Mouse (Mus musculus) brain, embryonic 14.5 days (tissue): ENCODE results near the gene Akap7.

ENCODE experiments used
- CTCF ChIP-seq: fragments of 200-500 bp; IDR thresholded peaks from 2 replicates; pipeline ENCODE4 v1.5.1; 2012; ENCODE audit warnings: inconsistent platforms, mild to moderate bottlenecking, moderate library complexity, borderline replicate concordance; ENCODE audit not compliant: insufficient read depth, insufficient read length; ENCODE audit errors: extremely low read depth
- POLR2A ChIP-seq: fragments of 200-500 bp; IDR thresholded peaks from 2 replicates; pipeline ENCODE4 v1.6.1; 2012; ENCODE audit warnings: mild to moderate bottlenecking, inconsistent platforms, borderline replicate concordance; ENCODE audit not compliant: poor library complexity, insufficient read depth, insufficient read length, severe bottlenecking; ENCODE audit errors: extremely low read depth

DNA sequence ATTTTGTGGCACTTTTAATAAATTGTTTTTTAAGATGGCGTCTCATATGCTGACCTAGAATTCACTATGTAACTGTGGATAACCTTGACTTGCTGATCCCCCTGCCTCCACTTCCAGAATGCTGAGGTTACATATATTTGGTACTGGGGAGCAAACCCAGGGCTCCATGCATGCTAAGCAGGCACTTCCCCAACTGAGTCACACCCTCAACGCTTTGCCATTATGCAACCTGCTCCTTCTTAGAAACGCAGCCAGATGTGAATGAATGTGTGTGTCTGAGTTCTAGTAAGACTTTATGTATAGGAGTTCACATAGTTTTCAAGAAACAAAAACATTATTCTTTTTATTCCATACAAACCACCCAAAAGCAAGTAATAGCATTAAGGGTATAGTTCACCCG, 13.5 kb upstream of the Akap7 start:
- TF ChIP-seq POLR2A (no peak), CTCF (no peak)
